Mouse (Mus musculus): ENCODE measurements around the gene Ksr1. TPM values are rescaled to one million over a fixed set of nuclear protein-coding genes. Genes with fewer than 3 reads are reported as not detected.
A peak's percentile ranks its signal among the peaks of the same experiment; 100 is the strongest.

Gene Ksr1
- polyA plus RNA-seq, 1 experiment from 2014 or later: 5.8 TPM

GRCm38 (mm10) chr11:79152696-79153095 lies 6.5 kb upstream of the Ksr1 start:
- Histone ChIP-seq H3K9me3 (ENCODE audit: control insufficient read depth, low read length) (no peaks in the 10 kb centered on the region), H3K27ac (replicated peaks; ENCODE audit: low read depth, low read length) (no peak overlapping the region), H3K4me1 (ENCODE audit: control insufficient read depth, insufficient read depth, low read length) (no peaks in the 10 kb centered on the region), H3K4me2 (ENCODE audit: low read length) (no peak overlapping the region), H3K9ac (replicated peaks; ENCODE audit: low read length) (no peak overlapping the region), H3K4me3 (replicated peaks; ENCODE audit: low read depth, low read length) (no peak overlapping the region), H3K27me3 (ENCODE audit: control insufficient read depth, insufficient read depth, low read length) (no peaks in the 10 kb centered on the region), H3K36me3 (ENCODE audit: control insufficient read depth, insufficient read depth, low read length) (no peaks in the 10 kb centered on the region)
- DNase-seq (no peak), ATAC-seq (ENCODE audit: low FRiP score, low TSS enrichment) (no peak)
- 72% methylated on average over 5 of the region's 5 CpGs for WGBS

DNA sequence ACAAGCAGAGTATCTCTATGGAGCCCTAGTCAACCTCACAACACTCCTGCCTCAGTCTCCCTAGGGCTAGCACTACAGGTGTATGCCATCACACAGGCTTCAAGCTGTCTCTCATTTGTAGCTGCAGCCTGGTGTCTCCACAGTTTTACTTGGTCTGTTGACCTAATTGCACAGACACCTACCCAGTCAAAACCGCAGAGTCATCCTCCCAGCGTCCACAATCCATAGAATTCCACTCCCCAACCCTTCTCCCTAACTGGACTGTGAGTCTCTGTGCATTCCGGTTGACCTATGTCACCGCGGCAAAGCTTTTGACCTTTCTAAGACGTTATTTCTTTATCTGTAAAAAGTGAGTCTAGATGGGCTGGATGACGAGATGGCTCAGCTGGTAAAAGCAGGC lies 5.7 kb upstream of the Ksr1 start:
- Histone ChIP-seq H3K4me1 (ENCODE audit: control insufficient read depth, insufficient read depth, low read length) (no peaks in the 10 kb centered on the region), H3K4me3 (replicated peaks; ENCODE audit: low read depth, low read length) (no peak overlapping the region), H3K36me3 (ENCODE audit: control insufficient read depth, insufficient read depth, low read length) (no peaks in the 10 kb centered on the region), H3K27me3 (ENCODE audit: control insufficient read depth, insufficient read depth, low read length) (no peaks in the 10 kb centered on the region), H3K9ac (replicated peaks; ENCODE audit: low read length) (no peak overlapping the region), H3K4me2 (ENCODE audit: low read length) (no peak overlapping the region), H3K27ac (replicated peaks; ENCODE audit: low read depth, low read length) (no peak overlapping the region), H3K9me3 (ENCODE audit: control insufficient read depth, low read length) (no peaks in the 10 kb centered on the region)
- no peak for DNase-seq
- ATAC-seq (ENCODE audit: low FRiP score, low TSS enrichment): no peak
- WGBS: 83% methylated on average over 7 of the region's 7 CpGs

DNA sequence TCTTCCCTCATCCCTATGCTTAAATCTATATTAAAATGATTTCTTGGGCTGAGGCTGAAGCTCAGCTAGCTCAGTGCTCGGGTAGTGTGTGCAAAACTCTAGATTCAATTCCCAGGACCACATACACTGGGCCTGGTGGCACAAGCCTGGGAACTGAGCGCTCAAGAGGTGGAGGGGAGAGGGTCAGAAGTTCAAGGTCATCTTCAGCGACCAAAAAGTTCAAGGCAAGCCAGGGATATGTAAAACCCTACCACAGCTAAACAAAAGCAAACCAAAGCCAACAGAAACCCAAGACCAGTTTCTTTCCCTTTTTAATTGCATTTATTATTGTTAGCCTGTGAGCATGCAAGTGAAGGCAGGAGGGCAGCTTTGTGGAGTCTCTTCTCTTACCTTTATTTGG lies 4.1 kb upstream of the Ksr1 start:
- ATAC-seq (ENCODE audit: low FRiP score, low TSS enrichment) (no peak), DNase-seq (no peak)
- H3K27ac ChIP-seq (replicated peaks; ENCODE audit: low read depth, low read length): no peak overlapping the region
- no peak overlapping the region for H3K4me2 ChIP-seq (ENCODE audit: low read length)
- WGBS: 68% methylated on average over 3 of the region's 3 CpGs
- H3K4me1 ChIP-seq (ENCODE audit: control insufficient read depth, insufficient read depth, low read length): no peaks in the 10 kb centered on the region
- no peak overlapping the region for H3K4me3 ChIP-seq (replicated peaks; ENCODE audit: low read depth, low read length)
- H3K27me3 ChIP-seq (ENCODE audit: control insufficient read depth, insufficient read depth, low read length): no peaks in the 10 kb centered on the region
- no peaks in the 10 kb centered on the region for H3K36me3 ChIP-seq (ENCODE audit: control insufficient read depth, insufficient read depth, low read length)
- H3K9ac ChIP-seq (replicated peaks; ENCODE audit: low read length): no peak overlapping the region
- no peaks in the 10 kb centered on the region for H3K9me3 ChIP-seq (ENCODE audit: control insufficient read depth, low read length)

DNA sequence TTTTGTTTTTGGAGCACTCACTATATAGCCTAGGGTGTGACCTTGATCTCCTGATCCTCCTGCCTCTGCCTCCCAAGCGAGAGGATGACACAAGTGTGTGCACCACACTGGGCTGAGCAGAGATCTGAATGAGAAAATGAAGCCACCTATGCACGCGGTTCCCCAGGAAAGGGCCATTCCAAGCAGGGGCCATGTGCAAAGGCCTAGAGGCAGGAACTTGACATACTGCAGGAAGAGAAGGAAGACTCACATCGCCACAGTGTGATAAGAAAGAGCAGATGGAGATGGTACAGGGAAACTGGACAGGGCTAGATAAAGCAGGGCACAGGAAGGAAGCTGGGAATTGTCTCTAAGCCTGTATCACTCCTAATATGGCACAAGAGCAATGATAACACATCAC lies 3.1 kb upstream of the Ksr1 start:
- H3K9ac ChIP-seq (replicated peaks; ENCODE audit: low read length): no peak overlapping the region
- H3K36me3 ChIP-seq (ENCODE audit: control insufficient read depth, insufficient read depth, low read length): no peaks in the 10 kb centered on the region
- no peak overlapping the region for H3K4me3 ChIP-seq (replicated peaks; ENCODE audit: low read depth, low read length)
- no peak for DNase-seq
- H3K27ac ChIP-seq (replicated peaks; ENCODE audit: low read depth, low read length): no peak overlapping the region
- no peaks in the 10 kb centered on the region for H3K9me3 ChIP-seq (ENCODE audit: control insufficient read depth, low read length)
- H3K4me2 ChIP-seq (ENCODE audit: low read length): no peak overlapping the region
- peaks cover 10% of the 10 kb centered on the region for H3K4me1 ChIP-seq (ENCODE audit: control insufficient read depth, insufficient read depth, low read length)
- ATAC-seq (ENCODE audit: low FRiP score, low TSS enrichment): no peak
- no peaks in the 10 kb centered on the region for H3K27me3 ChIP-seq (ENCODE audit: control insufficient read depth, insufficient read depth, low read length)
- WGBS: 91% methylated on average over 4 of the region's 4 CpGs

DNA sequence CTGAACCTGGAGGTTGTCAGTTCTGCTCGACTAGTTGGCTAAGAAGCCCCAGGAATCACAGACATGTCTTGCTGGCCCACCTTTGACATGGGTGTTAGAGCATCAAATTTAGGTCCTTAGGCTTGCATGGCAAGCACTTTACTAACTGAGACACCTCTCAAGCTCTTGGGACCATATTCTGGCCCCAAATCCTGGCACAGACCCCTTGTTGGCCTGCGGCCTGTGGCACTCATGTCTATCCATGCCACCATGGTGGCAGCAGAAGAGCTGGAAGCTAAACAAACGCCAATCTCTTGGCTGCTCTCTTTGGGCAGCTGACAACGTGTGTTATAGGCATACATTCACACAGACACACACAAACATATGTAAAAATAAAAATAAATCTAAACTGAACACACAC lies 2.6 kb upstream of the Ksr1 start:
- ATAC-seq (ENCODE audit: low FRiP score, low TSS enrichment) (no peak), DNase-seq (no peak)
- no peaks in the 10 kb centered on the region for H3K9me3 ChIP-seq (ENCODE audit: control insufficient read depth, low read length)
- no peak overlapping the region for H3K27ac ChIP-seq (replicated peaks; ENCODE audit: low read depth, low read length)
- H3K4me1 ChIP-seq (ENCODE audit: control insufficient read depth, insufficient read depth, low read length): peaks cover 15% of the 10 kb centered on the region
- H3K4me3 ChIP-seq (replicated peaks; ENCODE audit: low read depth, low read length): no peak overlapping the region
- H3K27me3 ChIP-seq (ENCODE audit: control insufficient read depth, insufficient read depth, low read length): no peaks in the 10 kb centered on the region
- H3K4me2 ChIP-seq (ENCODE audit: low read length): no peak overlapping the region
- no peak overlapping the region for H3K9ac ChIP-seq (replicated peaks; ENCODE audit: low read length)
- no peaks in the 10 kb centered on the region for H3K36me3 ChIP-seq (ENCODE audit: control insufficient read depth, insufficient read depth, low read length)
- WGBS: 83% methylated on average over 4 of the region's 4 CpGs

GRCm38 (mm10) chr11:79145283-79146265 lies 633 bp downstream of the Ksr1 start:
- no peaks in the 10 kb centered on the region for H3K9me3 ChIP-seq (ENCODE audit: control insufficient read depth, low read length)
- ATAC-seq (ENCODE audit: low FRiP score, low TSS enrichment): no peak; the same call in 1 of the 2 replicates
- WGBS: under 1% methylated on average over 62 of the region's 62 CpGs
- H3K4me3 ChIP-seq (replicated peaks; ENCODE audit: low read depth, low read length): peak overlapping the region; percentile 78
- H3K4me2 ChIP-seq (ENCODE audit: low read length): peak overlapping the region; percentile 64
- H3K36me3 ChIP-seq (ENCODE audit: control insufficient read depth, insufficient read depth, low read length): no peaks in the 10 kb centered on the region
- peak overlapping the region; percentile 91 for H3K27ac ChIP-seq (replicated peaks; ENCODE audit: low read depth, low read length)
- H3K27me3 ChIP-seq (ENCODE audit: control insufficient read depth, insufficient read depth, low read length): no peaks in the 10 kb centered on the region
- DNase-seq: peak; percentile 68
- H3K4me1 ChIP-seq (ENCODE audit: control insufficient read depth, insufficient read depth, low read length): peaks cover 15% of the 10 kb centered on the region
- peak overlapping the region; percentile 94 for H3K9ac ChIP-seq (replicated peaks; ENCODE audit: low read length)

- Histone ChIP-seq H3K9me3 (ENCODE audit: control insufficient read depth, low read length) (no peaks in the 10 kb centered on the region), H3K9ac (replicated peaks; ENCODE audit: low read length) (peak overlapping the region; percentile 94; the same call in 1 of the 2 replicates)
Observed at GRCm38 (mm10) chr11:79144741-79145140, 1.5 kb downstream of the Ksr1 start.

DNA sequence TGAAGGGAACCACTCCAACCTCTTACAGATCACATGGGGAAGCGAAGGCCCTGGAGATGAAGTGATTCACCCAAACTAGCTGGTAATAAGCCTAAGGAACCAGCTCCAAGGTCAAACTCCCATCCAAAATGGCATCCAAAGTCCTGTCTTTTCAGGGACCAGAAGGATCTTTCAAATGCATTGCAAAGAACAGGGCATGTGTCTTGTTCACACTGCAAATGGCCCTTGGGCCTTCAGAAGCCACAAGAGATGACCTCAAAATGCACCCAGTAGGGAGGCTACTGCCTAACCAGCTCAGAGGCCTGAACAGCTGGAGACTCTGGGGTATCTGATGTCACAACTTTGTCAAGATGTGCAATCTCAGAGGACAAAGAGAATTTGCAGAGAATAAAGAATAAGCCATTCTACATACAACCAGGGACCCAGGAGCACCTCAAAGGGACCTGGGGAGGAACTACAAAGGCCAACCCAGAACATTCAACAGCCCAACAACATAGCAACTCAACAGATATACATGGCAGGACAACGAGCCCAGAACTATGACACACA lies 2.1 kb downstream of the Ksr1 start:
- Histone ChIP-seq H3K4me3 (replicated peaks; ENCODE audit: low read depth, low read length) (no peak overlapping the region), H3K4me1 (ENCODE audit: control insufficient read depth, insufficient read depth, low read length) (peaks cover 15% of the 10 kb centered on the region), H3K9ac (replicated peaks; ENCODE audit: low read length) (no peak overlapping the region), H3K27ac (replicated peaks; ENCODE audit: low read depth, low read length) (no peak overlapping the region), H3K36me3 (ENCODE audit: control insufficient read depth, insufficient read depth, low read length) (no peaks in the 10 kb centered on the region), H3K27me3 (ENCODE audit: control insufficient read depth, insufficient read depth, low read length) (no peaks in the 10 kb centered on the region), H3K9me3 (ENCODE audit: control insufficient read depth, low read length) (no peaks in the 10 kb centered on the region), H3K4me2 (ENCODE audit: low read length) (peak overlapping the region; percentile 64)
- 92% methylated on average over 2 of the region's 2 CpGs for WGBS
- DNase-seq (no peak), ATAC-seq (ENCODE audit: low FRiP score, low TSS enrichment) (no peak)

More at GRCm38 (mm10) chr11:79144741-79145140, 1.5 kb downstream of the Ksr1 start:
- Histone ChIP-seq H3K4me3 (replicated peaks; ENCODE audit: low read depth, low read length) (peak overlapping the region; percentile 78), H3K27ac (replicated peaks; ENCODE audit: low read depth, low read length) (no peak overlapping the region), H3K27me3 (ENCODE audit: control insufficient read depth, insufficient read depth, low read length) (no peaks in the 10 kb centered on the region), H3K4me1 (ENCODE audit: control insufficient read depth, insufficient read depth, low read length) (peaks cover 15% of the 10 kb centered on the region), H3K36me3 (ENCODE audit: control insufficient read depth, insufficient read depth, low read length) (no peaks in the 10 kb centered on the region), H3K4me2 (ENCODE audit: low read length) (peak overlapping the region; percentile 64)
- ATAC-seq (ENCODE audit: low FRiP score, low TSS enrichment) (no peak), DNase-seq (peak; percentile 12)
- WGBS: 53% methylated on average over 1 of the region's 1 CpGs
